Mouse (Mus musculus) midbrain, embryonic 11.5 days (tissue): ENCODE measurements around the gene Plekhg1. TPM values are rescaled to one million over a fixed set of nuclear protein-coding genes. Genes with fewer than 3 reads are reported as not detected.
A peak's percentile ranks its signal among the peaks of the same experiment; 100 is the strongest.

Experiments
- ATAC-seq: fragments of 200-750 bp; cut with Nextera tagmentation; 2 replicates; pipeline ENCODE4 v1.8.0; 2017; ENCODE audit warnings: moderate TSS enrichment, moderate library complexity; ENCODE audit not compliant: low FRiP score
- DNase-seq: peaks from one replicate; pipeline ENCODE4 v3.0.0; 2015; ENCODE audit warnings: low spot score; ENCODE audit errors: missing footprints
- H3K27ac ChIP-seq: fragments of 300-500 bp; sonication (generic); 2 replicates; pipeline ENCODE4 v1.5.1; 2014; ENCODE audit warnings: low read depth, low read length
- H3K27me3 ChIP-seq: fragments of 300-500 bp; sonication (generic); 2 replicates; pipeline ENCODE4 v1.6.1; 2014; ENCODE audit warnings: mild to moderate bottlenecking, low read length, moderate library complexity, mixed read lengths; ENCODE audit not compliant: control insufficient read depth, insufficient read depth
- H3K36me3 ChIP-seq: fragments of 300-500 bp; sonication (generic); 2 replicates; pipeline ENCODE4 v1.6.1; 2014; ENCODE audit warnings: mild to moderate bottlenecking, low read length, moderate library complexity, mixed read lengths; ENCODE audit not compliant: control insufficient read depth, insufficient read depth
- H3K4me1 ChIP-seq: fragments of 300-500 bp; sonication (generic); 2 replicates; pipeline ENCODE4 v1.6.1; 2014; ENCODE audit warnings: low read length; ENCODE audit not compliant: control insufficient read depth, insufficient read depth
- H3K4me2 ChIP-seq: fragments of 300-500 bp; sonication (generic); 2 replicates; pipeline ENCODE4 v1.6.1; 2014; ENCODE audit warnings: mild to moderate bottlenecking, moderate library complexity
- H3K4me3 ChIP-seq: fragments of 300-500 bp; sonication (generic); 2 replicates; pipeline ENCODE4 v1.5.1; 2014; ENCODE audit warnings: low read depth, low read length
- H3K9ac ChIP-seq: fragments of 300-500 bp; sonication (generic); 2 replicates; pipeline ENCODE4 v1.6.1; 2014; ENCODE audit warnings: low read length
- H3K9me3 ChIP-seq: fragments of 300-500 bp; sonication (generic); 2 replicates; pipeline ENCODE4 v1.6.1; 2016; ENCODE audit warnings: low read length; ENCODE audit not compliant: control insufficient read depth
- WGBS: fragments of 180-500 bp; shearing (Covaris S2); extraction: QIAGEN DNeasy Blood & Tissue Kit; methylation state at CpG from one replicate; pipeline ENCODE4 v1.1.7; 2014; 5-methylcytosine and 5-hydroxymethylcytosine counted together
- polyA plus RNA-seq: library from polyadenylated mRNA; unstranded; fragments of >200 nt; fragmentation: Nextera tagmentation; extraction: Ambion mirVana; gene quantifications from 2 replicates; pipeline ENCODE4 v1.2.1, GENCODE M21; 2014

Plekhg1 gene
- polyA plus RNA-seq, 1 experiment from 2014 or later: 16.8 TPM

DNA sequence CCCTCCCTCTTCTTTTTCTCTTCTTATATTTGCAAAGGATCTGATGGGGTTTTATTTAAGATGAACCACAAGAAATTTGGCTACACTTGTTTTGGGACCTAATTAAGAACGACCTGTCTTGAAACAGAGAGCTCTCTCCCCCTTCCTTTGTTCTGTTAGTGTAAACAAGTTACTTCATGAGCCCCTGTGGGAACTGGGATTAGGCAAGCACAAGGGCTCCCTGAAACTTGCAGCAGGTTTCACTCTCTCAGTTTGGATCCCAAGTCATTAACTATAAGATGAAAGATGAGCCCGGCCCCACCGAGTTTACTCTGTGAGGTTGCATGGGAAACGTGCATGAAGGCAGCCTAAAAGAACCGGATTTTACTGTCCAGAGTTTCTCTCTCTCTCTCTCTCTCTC is 117.7 kb downstream of the Plekhg1 start:
- no peaks in the 10 kb centered on the region for H3K27me3 ChIP-seq
- DNase-seq (no peak), ATAC-seq (no peak; the same call in 1 of the 2 replicates)
- H3K27ac ChIP-seq: peak overlapping the region; percentile 36; the same call in 1 of the 2 replicates
- no peak overlapping the region for H3K4me2 ChIP-seq
- H3K9me3 ChIP-seq: no peaks in the 10 kb centered on the region
- WGBS: 3% methylated on average over 5 of the region's 5 CpGs
- H3K4me3 ChIP-seq: no peak overlapping the region
- H3K9ac ChIP-seq: no peak overlapping the region
- H3K36me3 ChIP-seq: no peaks in the 10 kb centered on the region
- peaks cover 17% of the 10 kb centered on the region for H3K4me1 ChIP-seq

- H3K27ac ChIP-seq: peak overlapping the region; percentile 36; the same call in 1 of the 2 replicates
- peak; percentile 86 for ATAC-seq
- H3K36me3 ChIP-seq: no peaks in the 10 kb centered on the region
- H3K27me3 ChIP-seq: no peaks in the 10 kb centered on the region
- no peak for DNase-seq
- H3K4me3 ChIP-seq: no peak overlapping the region
- no peaks in the 10 kb centered on the region for H3K9me3 ChIP-seq
- H3K4me2 ChIP-seq: no peak overlapping the region
- no peak overlapping the region for H3K9ac ChIP-seq
- peaks cover 17% of the 10 kb centered on the region for H3K4me1 ChIP-seq
- WGBS: 14% methylated on average over 4 of the region's 4 CpGs
These were observed 118.3 kb downstream of the Plekhg1 start for GRCm38 (mm10) chr10:3858437-3858836.

DNA sequence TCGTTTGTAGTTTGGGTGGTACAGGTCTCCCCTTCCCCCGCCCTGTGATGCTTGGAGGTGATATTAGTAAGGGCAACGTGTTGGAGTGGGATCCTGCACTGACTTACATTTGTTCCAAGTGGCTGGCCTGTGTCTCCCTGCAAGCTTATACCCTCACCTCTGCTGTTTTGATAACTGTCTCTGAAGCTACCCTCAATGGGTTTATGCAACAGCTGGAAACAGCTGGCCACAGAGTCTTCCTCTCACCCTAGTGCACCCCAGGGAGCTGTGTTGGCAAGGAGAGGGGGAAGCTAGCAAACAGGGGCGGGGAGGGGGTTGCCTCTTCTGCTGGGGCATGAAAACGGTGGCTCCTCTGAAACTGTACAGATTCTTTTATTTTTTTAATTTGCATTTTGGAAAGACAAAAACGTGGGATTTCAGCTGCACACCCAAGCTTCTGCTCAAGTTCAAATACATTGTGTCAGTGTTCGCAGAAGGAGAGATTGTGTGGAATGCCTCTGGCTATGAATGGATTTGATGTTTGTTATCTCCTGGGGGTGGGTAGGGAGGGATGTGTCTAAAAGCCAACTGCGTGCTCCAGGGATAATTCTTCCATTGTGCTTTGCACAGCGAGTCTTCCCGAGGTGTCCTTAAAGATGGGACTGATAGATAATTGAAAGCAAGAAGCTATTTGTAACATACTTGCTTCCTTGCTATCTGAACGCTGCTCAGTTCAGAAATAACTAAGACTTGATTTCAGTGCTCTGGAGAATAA is 119.0 kb downstream of the Plekhg1 start:
- no peaks in the 10 kb centered on the region for H3K9me3 ChIP-seq
- ATAC-seq: peak; percentile 5; the same call in 1 of the 2 replicates
- H3K4me1 ChIP-seq: peaks cover 20% of the 10 kb centered on the region
- H3K9ac ChIP-seq: no peak overlapping the region
- no peak overlapping the region for H3K4me3 ChIP-seq
- no peak overlapping the region for H3K4me2 ChIP-seq
- WGBS: 25% methylated on average over 11 of the region's 11 CpGs
- no peak overlapping the region for H3K27ac ChIP-seq
- peak; percentile 89 for DNase-seq
- H3K27me3 ChIP-seq: no peaks in the 10 kb centered on the region
- H3K36me3 ChIP-seq: no peaks in the 10 kb centered on the region

GRCm38 (mm10) chr10:3863411-3864195 is 123.4 kb downstream of the Plekhg1 start:
- WGBS: 5% methylated on average over 12 of the region's 12 CpGs
- peaks cover 13% of the 10 kb centered on the region for H3K4me1 ChIP-seq
- H3K4me3 ChIP-seq: peak overlapping the region; percentile 33
- ATAC-seq (peak; percentile 87), DNase-seq (peak; percentile 94)
- H3K4me2 ChIP-seq: peak overlapping the region; percentile 57
- H3K36me3 ChIP-seq: no peaks in the 10 kb centered on the region
- H3K27ac ChIP-seq: peak overlapping the region; percentile 81
- no peaks in the 10 kb centered on the region for H3K9me3 ChIP-seq
- peak overlapping the region; percentile 71 for H3K9ac ChIP-seq
- no peaks in the 10 kb centered on the region for H3K27me3 ChIP-seq

DNA sequence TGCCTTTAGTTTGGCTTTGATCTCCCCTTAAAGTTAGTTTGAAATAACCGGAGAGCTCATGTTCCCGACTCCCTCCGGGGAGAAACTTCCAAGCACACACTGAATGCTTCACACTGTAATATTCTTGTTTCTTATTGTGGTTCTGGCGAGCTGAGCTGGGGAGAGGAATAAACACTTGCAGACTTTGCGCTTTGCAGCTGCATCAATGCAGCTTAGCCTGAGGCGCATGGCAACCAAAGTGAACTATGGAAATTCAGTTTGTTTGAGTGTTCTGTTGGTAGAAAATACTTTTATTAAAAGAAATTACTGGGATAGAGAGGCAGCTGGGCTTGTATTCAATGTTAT is 124.0 kb downstream of the Plekhg1 start:
- H3K9ac ChIP-seq: peak overlapping the region; percentile 71
- no peak for ATAC-seq
- WGBS: 14% methylated on average over 6 of the region's 6 CpGs

DNA sequence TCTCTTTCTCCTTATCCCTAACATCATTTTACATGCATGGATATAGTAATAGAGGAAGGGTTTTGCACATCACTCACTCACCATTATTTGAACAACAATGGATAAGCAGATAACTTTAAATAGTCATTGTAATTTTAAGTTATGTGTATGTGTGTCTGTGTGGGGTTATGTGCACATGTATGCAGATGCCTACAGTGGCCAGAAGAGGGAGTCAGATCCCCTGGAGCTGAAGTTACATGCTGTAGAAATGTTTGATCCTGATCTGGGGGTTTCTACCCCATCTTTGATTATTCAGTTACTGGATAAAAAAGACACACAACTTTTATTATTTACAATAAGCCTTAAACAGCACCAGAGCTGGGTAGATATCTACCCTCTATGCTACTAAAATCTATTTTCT is 127.1 kb downstream of the Plekhg1 start:
- no peak for DNase-seq

More for the DNA sequence above, 124.0 kb downstream of the Plekhg1 start:
- H3K4me1 ChIP-seq: peaks cover 7% of the 10 kb centered on the region; the same call in 1 of the 2 replicates
- DNase-seq: no peak
- H3K27ac ChIP-seq: peak overlapping the region; percentile 81
- H3K9me3 ChIP-seq: no peaks in the 10 kb centered on the region
- H3K36me3 ChIP-seq: no peaks in the 10 kb centered on the region
- no peaks in the 10 kb centered on the region for H3K27me3 ChIP-seq
- peak overlapping the region; percentile 33 for H3K4me3 ChIP-seq
- peak overlapping the region; percentile 57 for H3K4me2 ChIP-seq

DNA sequence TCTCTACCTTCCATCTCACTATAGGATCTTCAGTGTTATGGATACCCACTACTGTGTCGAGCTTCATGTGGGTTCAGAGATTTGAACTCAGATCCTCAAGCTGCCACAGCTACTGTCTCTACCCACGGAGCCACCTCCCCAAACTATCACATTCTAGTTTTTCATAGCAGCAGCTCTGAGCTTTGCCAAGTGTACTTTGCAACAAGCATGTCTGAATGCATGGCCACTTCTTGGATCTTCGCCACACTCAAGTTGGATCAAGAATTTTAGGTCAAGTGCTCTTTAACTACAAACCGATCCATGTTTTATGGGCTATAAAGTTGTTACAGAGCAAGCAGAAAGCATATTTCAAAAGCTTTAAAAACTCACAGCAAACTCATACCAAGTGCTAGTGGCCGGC is 130.7 kb downstream of the Plekhg1 start:
- Histone ChIP-seq H3K4me3 (no peak overlapping the region), H3K9me3 (no peaks in the 10 kb centered on the region; the same call in 1 of the 2 replicates)

More for the DNA sequence above, 127.1 kb downstream of the Plekhg1 start:
- H3K36me3 ChIP-seq: no peaks in the 10 kb centered on the region
- H3K4me1 ChIP-seq: peaks cover 7% of the 10 kb centered on the region; the same call in 1 of the 2 replicates
- no peak overlapping the region for H3K4me2 ChIP-seq
- no peak overlapping the region for H3K4me3 ChIP-seq
- no peak overlapping the region for H3K9ac ChIP-seq
- no peak for ATAC-seq
- no peaks in the 10 kb centered on the region for H3K27me3 ChIP-seq
- H3K27ac ChIP-seq: no peak overlapping the region
- no peaks in the 10 kb centered on the region for H3K9me3 ChIP-seq

DNA sequence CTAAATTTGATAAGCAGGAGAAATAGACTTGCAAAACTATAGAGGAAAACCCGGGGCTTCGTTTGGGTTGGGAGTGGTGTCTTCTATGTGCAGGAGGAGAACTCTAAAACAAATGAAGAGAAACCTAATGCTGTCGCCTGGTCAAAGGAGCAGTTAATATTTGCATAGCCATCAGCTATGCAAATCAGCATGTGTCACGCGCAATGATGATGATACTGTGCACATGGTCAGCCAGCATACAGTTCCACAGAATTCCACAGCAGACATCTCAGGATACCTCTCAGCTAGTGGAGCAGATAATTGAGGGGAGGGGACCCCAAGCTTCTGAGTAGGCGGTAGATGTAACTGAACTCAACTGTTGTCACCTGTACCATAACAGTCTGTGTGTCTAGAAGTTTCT is 133.3 kb downstream of the Plekhg1 start:
- no peaks in the 10 kb centered on the region; the same call in 1 of the 2 replicates for H3K9me3 ChIP-seq

More for the DNA sequence above, 130.7 kb downstream of the Plekhg1 start:
- Histone ChIP-seq H3K27ac (no peak overlapping the region), H3K9ac (no peak overlapping the region), H3K27me3 (no peaks in the 10 kb centered on the region), H3K36me3 (peaks cover 8% of the 10 kb centered on the region; the same call in 1 of the 2 replicates), H3K4me2 (no peak overlapping the region), H3K4me1 (no peaks in the 10 kb centered on the region)
- DNase-seq: no peak
- 94% methylated on average over 5 of the region's 5 CpGs for WGBS
- no peak for ATAC-seq

More for the DNA sequence above, 133.3 kb downstream of the Plekhg1 start:
- DNase-seq (no peak), ATAC-seq (no peak)
- WGBS: 98% methylated on average over 6 of the region's 6 CpGs
- Histone ChIP-seq H3K4me1 (no peaks in the 10 kb centered on the region), H3K27ac (no peak overlapping the region), H3K9ac (no peak overlapping the region), H3K4me3 (no peak overlapping the region), H3K27me3 (no peaks in the 10 kb centered on the region), H3K36me3 (peaks cover 8% of the 10 kb centered on the region; the same call in 1 of the 2 replicates), H3K4me2 (no peak overlapping the region)
